Mouse (Mus musculus): Measurements from ENCODE around the gene Rnf128. TPM values are rescaled to one million over a fixed set of nuclear protein-coding genes. Genes with fewer than 3 reads are reported as not detected.

The Rnf128 gene
- polyA plus RNA-seq, 1 experiment from 2014 or later = 1.1 TPM

DNA sequence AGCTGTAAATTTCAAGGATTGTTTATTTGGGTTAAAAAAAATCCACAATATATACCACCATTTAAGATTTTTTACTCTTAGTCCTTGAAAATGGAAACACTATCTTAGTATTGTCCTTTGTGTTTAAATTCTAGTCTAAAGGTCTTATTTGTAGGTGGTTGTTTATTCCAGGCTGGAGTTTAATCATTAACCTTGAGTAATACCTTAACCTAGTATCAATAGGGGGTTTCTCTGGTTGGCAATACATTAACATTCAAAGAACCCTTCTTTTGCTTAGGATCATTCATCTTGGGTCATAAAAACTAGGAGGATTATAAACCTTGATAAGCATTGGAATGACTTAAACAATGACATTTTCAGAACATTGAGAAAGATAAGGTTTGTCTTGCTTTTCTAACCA, 77.3 kb downstream of the Rnf128 start:
- H3K4me2 ChIP-seq = no peak overlapping the region
- no peaks in the 10 kb centered on the region for H3K36me3 ChIP-seq (replicated peaks)
- ATAC-seq (ENCODE audit: low FRiP score) = no peak
- H3K27me3 ChIP-seq = 0 out of 2 replicates have a peak, but pooled peaks cover 3% of the 10 kb centered on the region
- H3K4me3 ChIP-seq (replicated peaks) = no peak overlapping the region
- no peaks in the 10 kb centered on the region for H3K9me3 ChIP-seq
- no peak overlapping the region for H3K27ac ChIP-seq
- no peak overlapping the region for H3K9ac ChIP-seq
- H3K4me1 ChIP-seq = no peaks in the 10 kb centered on the region

DNA sequence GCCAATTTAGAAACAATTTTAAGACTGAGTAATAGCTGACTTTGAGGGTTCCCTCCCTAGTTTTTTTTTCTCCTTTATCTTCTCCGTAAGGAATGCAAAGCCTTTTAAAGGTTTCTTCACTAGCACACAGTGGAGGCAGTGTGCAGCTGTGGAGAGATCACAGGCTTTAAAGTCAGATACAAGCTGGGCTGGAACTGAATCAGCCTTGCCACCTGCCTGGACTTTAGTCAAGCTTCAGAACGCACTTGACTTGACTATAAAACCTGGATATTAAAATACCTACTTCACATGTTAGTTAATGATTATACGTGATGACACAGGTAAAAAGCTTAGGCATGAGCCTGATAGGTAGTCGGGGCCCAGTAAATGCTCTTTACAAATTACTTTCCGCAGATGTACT, 89.1 kb downstream of the Rnf128 start:
- H3K4me1 ChIP-seq = no peaks in the 10 kb centered on the region
- no peak overlapping the region for H3K9ac ChIP-seq
- ATAC-seq (ENCODE audit: low FRiP score) = no peak
- no peak overlapping the region for H3K4me2 ChIP-seq
- H3K36me3 ChIP-seq (replicated peaks) = no peaks in the 10 kb centered on the region
- WGBS = 74% methylated on average over 5 of the region's 5 CpGs
- H3K9me3 ChIP-seq = no peaks in the 10 kb centered on the region
- no peak overlapping the region for H3K4me3 ChIP-seq (replicated peaks)
- H3K27me3 ChIP-seq = peaks cover 6% of the 10 kb centered on the region; the same call in 1 of the 2 replicates
- no peak overlapping the region for H3K27ac ChIP-seq

DNA sequence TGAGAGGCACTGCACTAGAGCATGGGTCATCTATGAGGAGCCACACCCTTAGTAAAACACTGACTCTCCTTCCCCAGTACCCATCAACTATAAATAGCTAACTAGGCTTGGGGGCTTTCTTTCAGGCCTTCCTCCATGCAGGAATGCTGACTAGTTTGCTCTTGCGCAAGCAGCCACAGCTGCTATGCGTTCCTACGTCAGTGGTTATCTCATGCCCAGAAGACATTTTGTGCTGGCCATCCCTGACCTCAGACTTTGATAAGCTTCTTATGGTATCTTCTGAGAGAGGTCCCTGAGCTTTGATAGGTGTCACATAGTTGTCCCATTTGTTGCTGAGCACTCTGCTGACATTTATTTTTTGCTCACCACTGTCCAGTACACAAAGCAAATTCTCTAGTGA, 90.2 kb downstream of the Rnf128 start:
- Histone ChIP-seq H3K9ac (no peak overlapping the region), H3K4me1 (no peaks in the 10 kb centered on the region), H3K36me3 (replicated peaks) (no peaks in the 10 kb centered on the region), H3K27ac (no peak overlapping the region), H3K27me3 (peaks cover 6% of the 10 kb centered on the region; the same call in 1 of the 2 replicates), H3K4me3 (replicated peaks) (no peak overlapping the region), H3K9me3 (no peaks in the 10 kb centered on the region), H3K4me2 (no peak overlapping the region)
- ATAC-seq (ENCODE audit: low FRiP score) = no peak
- WGBS = 100% methylated on average over 3 of the region's 3 CpGs

DNA sequence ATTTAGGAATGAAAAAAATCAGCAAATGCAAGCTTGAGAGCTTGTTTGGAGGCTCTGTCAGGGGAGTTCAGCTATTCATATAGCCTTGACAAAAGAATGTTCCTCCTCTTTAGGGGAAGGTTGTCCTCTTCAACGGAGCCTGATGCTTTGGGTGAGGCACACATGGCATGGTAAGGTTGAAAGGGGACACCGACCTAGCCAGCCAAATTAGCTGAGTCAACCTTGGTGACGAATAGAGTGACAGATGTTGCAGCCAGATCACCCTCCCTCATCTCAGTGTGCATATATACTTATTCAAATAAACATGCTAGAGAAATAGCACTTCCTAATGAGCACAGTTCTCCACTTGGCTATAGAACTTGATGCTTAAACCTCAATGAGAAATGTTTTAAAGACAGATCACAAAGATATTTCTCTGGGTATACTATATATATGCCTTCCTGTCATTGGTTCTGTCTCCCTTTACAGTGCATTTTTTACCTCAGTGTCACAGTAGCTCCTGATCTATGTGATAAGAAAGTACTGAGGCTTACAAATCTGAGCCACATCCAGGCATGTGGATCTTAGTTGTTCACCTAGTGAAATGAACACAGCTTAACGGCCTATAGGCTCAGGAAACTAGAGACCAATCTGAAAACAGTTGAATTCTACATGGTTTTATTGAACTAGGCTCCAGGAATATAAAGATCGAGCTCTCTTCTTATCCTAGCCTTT, 91.4 kb downstream of the Rnf128 start:
- Histone ChIP-seq H3K4me2 (no peak overlapping the region), H3K9me3 (no peaks in the 10 kb centered on the region), H3K36me3 (replicated peaks) (no peaks in the 10 kb centered on the region), H3K9ac (no peak overlapping the region), H3K27me3 (peaks cover 6% of the 10 kb centered on the region; the same call in 1 of the 2 replicates), H3K4me1 (no peaks in the 10 kb centered on the region), H3K4me3 (replicated peaks) (no peak overlapping the region), H3K27ac (no peak overlapping the region)
- ATAC-seq (ENCODE audit: low FRiP score) = no peak
- WGBS = 76% methylated on average over 5 of the region's 5 CpGs

DNA sequence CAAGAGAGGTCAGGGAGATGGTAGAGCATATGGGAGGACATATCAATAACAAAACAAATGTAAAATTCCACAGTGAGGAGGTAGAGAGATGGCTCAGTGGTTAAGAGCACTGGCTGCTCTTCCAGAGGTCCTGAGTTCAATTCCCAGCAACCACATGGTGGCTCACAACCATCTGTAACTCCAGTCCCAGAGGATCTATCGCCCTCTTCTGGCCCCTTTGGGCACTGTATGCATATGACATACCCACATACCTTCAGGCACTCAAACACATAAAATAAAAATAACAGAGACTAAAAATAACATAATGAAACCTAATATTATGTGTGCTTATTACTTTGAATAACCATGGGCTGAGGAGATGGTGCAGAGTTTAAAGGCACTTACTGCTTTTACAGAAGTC, 99.0 kb downstream of the Rnf128 start:
- Histone ChIP-seq H3K27ac (no peak overlapping the region), H3K9ac (no peak overlapping the region), H3K27me3 (no peaks in the 10 kb centered on the region), H3K4me2 (no peak overlapping the region), H3K36me3 (replicated peaks) (no peaks in the 10 kb centered on the region), H3K4me3 (replicated peaks) (no peak overlapping the region), H3K4me1 (no peaks in the 10 kb centered on the region), H3K9me3 (no peaks in the 10 kb centered on the region)
- 64% methylated on average over 1 of the region's 1 CpGs for WGBS
- no peak for ATAC-seq (ENCODE audit: low FRiP score)

DNA sequence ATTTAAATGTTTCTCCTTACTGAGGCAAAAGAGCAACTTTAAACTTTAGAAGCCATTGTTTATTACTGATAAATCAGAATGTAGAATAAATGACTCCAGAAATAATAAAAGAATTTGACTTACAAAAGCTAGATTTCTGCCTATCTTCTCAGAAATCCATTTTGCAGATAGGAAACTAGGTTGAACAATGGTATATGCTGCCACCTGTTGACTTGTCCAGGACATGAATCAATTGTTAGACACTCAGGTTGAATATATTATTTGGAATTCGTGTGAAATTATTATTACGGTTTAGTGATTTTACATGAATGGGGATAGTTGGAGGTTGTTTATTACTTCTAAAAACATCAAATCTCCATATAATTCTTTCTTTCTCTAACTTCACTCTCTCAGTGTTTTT, 102.7 kb downstream of the Rnf128 start:
- WGBS = 85% methylated on average over 2 of the region's 2 CpGs
- Histone ChIP-seq H3K4me1 (no peaks in the 10 kb centered on the region), H3K36me3 (replicated peaks) (no peaks in the 10 kb centered on the region), H3K27me3 (no peaks in the 10 kb centered on the region), H3K27ac (no peak overlapping the region), H3K4me3 (replicated peaks) (no peak overlapping the region), H3K9ac (no peak overlapping the region), H3K4me2 (no peak overlapping the region), H3K9me3 (no peaks in the 10 kb centered on the region)
- no peak for ATAC-seq (ENCODE audit: low FRiP score)

DNA sequence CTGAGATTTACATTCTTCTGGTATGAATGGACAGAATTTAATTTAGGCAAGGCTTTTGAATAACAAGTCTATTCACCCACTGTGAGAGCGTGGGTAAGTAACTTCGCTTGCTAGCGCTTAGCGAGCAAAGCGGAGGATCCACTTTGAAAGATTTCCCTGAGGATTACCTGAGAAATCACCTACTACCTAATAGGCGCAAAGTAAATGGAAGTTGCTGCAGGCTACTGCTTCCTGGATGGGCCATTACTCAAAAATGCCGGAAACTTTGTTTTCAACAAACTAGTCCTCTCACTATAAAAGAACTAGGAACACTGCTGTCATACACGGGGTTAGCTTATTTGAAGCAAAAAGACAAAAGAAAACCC, 121.3 kb downstream of the Rnf128 start:
- Histone ChIP-seq H3K36me3 (replicated peaks) (no peaks in the 10 kb centered on the region), H3K4me1 (no peaks in the 10 kb centered on the region), H3K9ac (no peak overlapping the region), H3K4me3 (replicated peaks) (peak overlapping the region; percentile 48), H3K27ac (no peak overlapping the region), H3K27me3 (0 out of 2 replicates have a peak, but pooled peaks cover 17% of the 10 kb centered on the region), H3K4me2 (peak overlapping the region; percentile 65), H3K9me3 (no peaks in the 10 kb centered on the region)
- WGBS = 17% methylated on average over 8 of the region's 8 CpGs
- peak; percentile 34; the same call in 1 of the 2 replicates for ATAC-seq (ENCODE audit: low FRiP score)

GRCm38 (mm10) chrX:139684775-139685695, 121.9 kb downstream of the Rnf128 start, which contains the start of gene Tbc1d8b:
Gene Tbc1d8b, plus strand, starts transcription at chrX:139684996.
- Histone ChIP-seq H3K4me2 (peak within 1 kb of the TSS; percentile 65), H3K27ac (no peak within 1 kb of the TSS), H3K9me3 (no peaks in the 10 kb centered on the region), H3K27me3 (0 out of 2 replicates have a peak, but pooled peaks cover 17% of the 10 kb centered on the region), H3K4me3 (replicated peaks) (peak within 1 kb of the TSS; percentile 48), H3K36me3 (replicated peaks) (no peaks in the 10 kb centered on the region), H3K4me1 (no peaks in the 10 kb centered on the region), H3K9ac (peak within 1 kb of the TSS; percentile 56)
- WGBS = 15% methylated on average over 43 of the region's 43 CpGs
- ATAC-seq (ENCODE audit: low FRiP score) = peak; percentile 99

GRCm38 (mm10) chrX:139714381-139714780, 151.3 kb downstream of the Rnf128 start, which contains the start of gene Gm15013:
Gene Gm15013, minus strand, starts transcription at chrX:139714481.
- Histone ChIP-seq H3K27ac (no peak within 1 kb of the TSS), H3K4me1 (no peaks in the 10 kb centered on the region), H3K9me3 (no peaks in the 10 kb centered on the region), H3K4me2 (no peak within 1 kb of the TSS), H3K36me3 (replicated peaks) (no peaks in the 10 kb centered on the region), H3K4me3 (replicated peaks) (no peak within 1 kb of the TSS), H3K9ac (no peak within 1 kb of the TSS), H3K27me3 (no peaks in the 10 kb centered on the region)
- WGBS = 91% methylated on average over 8 of the region's 8 CpGs
- ATAC-seq (ENCODE audit: low FRiP score) = no peak

DNA sequence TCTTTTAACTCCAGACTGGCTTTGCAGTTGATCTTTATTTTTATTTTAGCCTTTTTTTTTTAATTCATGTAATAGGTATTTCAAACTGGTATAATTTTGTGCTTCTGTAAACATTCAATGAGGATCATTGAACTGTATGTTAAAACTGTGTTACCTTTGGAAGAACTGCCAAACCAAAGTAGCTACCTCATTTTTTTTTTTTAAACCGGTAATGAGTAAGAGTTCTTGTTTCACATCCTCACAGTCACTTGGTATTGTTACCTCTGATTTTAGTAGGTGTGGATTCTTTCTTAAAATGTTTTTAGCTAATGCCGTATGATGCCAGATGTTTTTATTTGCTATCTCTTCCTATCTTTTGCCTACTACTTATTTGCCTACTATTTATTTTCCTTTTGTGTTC, 159.2 kb downstream of the Rnf128 start:
- Histone ChIP-seq H3K9ac (no peak overlapping the region), H3K9me3 (no peaks in the 10 kb centered on the region), H3K27ac (no peak overlapping the region), H3K4me2 (no peak overlapping the region), H3K4me3 (replicated peaks) (no peak overlapping the region), H3K36me3 (replicated peaks) (no peaks in the 10 kb centered on the region), H3K27me3 (peaks cover 4% of the 10 kb centered on the region), H3K4me1 (no peaks in the 10 kb centered on the region)
- 95% methylated on average over 2 of the region's 2 CpGs for WGBS
- ATAC-seq (ENCODE audit: low FRiP score) = no peak

All from forebrain, embryonic 12.5 days (tissue).